Mouse (Mus musculus): ENCODE data around the gene Lhb.

Gene Lhb

DNA sequence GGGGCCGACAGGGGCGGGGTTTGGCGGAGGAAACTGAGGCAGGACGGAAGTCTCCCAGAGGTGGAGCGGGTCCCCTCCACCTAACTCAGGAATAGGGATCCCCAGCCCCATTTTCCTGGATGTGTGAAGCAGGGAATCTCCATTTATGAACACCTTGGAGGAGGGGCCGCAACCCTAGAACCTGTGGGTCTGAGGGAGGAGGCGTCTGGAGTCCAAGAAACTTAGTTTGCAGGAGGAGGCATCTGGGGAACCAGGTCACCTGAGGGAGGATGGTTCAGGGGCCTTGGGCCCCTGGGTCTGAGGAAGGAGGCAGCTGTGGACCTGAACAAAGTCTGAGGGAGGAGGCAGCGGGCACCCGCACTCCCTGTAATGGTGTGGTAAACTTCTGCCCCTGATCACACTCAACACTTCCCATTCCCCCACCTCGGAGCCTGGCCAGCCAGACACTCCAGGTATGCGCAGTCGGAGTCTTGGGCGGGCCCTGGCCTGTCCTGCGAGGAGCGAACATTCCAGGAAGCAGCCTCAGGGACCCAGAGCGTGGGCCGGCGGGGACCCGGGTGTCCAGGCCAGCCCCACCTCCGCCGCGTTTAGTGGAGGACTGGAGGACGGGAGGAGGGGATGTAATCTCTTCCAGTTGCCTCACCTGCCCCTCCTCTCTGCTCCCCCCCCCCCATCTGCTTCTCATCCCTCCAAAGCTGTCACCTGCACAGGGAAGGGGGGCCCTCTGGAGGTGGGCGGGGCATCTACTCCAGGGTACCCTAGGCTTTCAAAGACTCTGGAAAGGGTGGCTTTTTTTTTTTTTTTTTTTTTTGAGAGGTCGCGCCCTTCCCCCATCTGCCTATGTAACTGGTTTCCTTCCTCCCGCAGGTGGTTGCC, 6.5 kb upstream of the Lhb start:
- DNase-seq: no peak

DNA sequence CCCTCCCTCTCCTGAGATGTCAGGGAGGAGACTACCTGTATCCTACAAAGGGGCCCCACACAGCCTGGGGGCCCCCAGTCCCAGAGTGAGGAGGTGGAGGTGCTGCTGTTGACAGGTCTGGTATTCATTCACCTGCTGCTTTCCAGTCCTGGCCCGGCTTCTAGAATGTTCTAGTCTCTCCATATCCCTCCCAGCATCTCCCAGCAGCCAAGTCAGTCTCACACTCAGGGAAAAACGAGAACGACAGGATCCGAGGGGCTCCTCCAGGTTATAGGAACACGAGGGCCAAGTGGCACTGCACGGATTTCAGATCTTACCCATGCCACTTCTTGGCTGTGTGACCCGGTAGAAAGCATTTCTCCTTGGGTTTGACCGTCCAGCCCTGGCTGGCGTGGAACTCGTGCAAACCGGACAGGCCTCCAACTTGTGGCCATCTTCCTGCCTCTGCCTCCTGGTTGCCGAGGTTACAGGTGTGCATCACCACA, 5.8 kb upstream of the Lhb start:
- DNase-seq: no peak

DNA sequence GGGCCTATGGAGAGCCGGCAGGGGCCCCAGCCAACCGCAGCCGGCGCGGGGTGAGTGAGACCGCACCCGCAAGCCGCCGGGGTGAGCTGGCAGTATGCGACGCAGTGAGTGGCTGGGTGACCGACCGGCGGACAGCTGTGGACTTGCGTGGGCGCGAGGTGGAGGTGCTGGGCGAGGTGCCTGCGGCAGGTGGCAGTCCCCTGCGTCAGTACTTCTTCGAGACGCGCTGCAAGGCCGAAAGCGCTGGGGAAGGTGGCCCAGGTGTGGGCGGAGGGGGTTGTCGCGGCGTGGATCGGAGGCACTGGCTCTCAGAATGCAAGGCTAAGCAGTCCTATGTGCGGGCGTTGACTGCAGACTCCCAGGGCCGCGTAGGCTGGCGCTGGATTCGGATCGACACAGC, 5.0 kb upstream of the Lhb start:
- DNase-seq: no peak

DNA sequence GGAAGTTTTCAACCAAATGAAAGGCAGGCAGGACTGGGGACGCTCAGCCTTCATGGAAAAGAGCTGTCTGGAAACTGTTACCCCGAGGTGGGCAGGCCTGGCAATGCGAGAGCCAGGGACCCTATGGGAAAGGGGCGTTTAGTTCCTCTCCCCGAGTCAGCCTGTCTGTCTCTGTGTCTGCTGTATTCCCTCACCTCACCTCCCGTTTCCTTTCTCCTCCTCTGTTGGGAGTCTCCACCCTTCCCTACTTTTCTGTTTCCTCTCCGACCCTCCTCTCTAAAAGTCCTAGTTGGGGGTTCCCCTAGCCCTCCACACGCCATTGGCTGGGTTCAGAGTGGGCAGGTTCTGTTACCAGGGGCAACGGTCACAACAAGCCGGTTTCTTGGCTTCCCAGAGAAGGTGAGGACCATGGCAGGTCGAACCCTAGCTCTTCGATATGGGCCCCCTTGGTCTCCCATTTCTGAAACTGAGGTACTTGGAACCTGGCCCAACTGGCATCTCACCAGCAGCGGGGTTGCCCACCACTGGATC, 2.6 kb upstream of the Lhb start:
- DNase-seq: no peak

DNA sequence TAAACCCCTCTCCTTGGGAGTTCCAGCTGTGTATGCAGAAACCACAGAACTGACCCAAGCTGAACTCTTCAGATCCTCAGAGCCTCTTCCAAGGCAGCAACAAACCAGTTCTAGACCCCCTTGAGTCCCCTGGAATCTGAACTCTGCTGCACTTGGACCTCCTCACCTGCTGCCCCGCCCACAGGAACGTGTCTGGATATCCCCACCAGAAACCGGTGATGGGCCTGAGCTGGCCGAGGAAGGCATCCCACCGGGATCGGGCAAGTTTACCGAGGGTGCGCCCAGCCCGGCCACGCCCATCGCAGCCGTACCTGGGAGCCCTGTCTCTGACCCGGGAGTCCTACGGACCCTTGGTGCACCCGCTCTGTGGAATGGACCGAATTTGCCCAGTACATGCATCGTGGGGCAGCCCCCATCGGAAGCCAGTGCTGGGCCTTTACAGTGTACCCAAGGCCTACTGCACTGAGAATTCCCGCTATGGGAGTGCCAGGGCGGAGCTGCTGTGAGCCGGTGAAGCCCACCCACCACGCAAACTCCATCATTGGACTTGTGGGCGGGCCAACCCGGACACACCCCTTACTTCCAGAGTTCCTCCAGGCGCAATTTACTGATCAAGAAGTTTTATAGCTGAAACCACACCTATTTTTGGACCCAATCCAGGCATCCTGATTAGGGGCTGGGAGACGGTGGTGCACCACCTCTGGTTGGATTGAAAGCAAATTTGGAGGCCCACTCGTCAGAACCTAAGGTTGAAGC, 583 bp upstream of the Lhb start:
- DNase-seq: no peak

DNA sequence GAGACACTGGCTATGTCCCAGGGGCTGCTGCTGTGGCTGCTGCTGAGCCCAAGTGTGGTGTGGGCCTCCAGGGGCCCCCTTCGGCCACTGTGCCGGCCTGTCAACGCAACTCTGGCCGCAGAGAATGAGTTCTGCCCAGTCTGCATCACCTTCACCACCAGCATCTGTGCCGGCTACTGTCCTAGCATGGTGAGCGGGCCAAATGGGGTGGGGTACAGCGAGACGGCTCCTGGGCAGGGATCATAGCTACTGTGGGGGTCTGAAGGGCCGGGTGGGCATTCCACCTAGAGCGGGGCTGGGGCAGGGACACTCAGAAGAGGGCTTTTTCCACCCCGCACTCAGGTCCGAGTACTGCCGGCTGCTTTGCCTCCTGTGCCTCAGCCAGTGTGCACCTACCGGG, 574 bp downstream of the Lhb start:
- no peak for DNase-seq

DNA sequence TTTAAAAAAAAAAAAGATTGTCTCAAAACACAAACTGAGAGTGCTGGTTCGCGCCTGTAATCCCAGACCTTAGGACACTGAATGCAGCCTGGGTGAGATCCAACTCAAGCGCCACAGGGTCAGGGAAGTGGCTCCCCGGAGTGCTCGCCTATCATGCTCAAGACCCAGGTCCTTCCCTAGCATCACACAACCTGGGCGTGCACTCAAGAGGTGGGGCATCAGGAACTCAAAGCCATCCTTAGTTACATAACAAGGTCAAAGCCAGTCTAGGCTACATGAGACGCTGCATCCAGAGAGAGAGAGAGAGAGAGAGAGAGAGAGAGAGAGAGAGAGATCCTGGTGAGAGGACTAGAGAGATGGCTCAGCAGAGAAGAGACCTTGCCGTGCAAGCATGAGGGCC, 5.9 kb downstream of the Lhb start:
- DNase-seq: no peak

DNA sequence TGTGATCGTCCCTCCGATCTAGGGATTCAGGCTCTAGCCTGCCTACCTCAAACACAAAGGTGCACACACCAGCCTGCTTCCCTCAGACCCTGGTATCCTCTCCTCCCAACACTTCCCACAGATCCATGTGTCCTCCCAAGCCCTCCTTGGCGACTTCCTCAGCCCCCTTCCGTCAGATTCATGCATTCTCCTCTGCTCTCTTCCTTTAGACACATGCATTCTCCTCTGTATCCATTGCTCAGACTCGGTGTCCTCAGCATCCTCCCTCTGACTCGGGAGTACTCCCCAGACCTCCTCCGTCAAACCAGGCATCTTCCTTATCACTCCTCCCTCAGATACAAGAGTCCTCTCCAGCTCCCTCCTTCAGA, 13.2 kb downstream of the Lhb start:
- no peak for DNase-seq

DNA sequence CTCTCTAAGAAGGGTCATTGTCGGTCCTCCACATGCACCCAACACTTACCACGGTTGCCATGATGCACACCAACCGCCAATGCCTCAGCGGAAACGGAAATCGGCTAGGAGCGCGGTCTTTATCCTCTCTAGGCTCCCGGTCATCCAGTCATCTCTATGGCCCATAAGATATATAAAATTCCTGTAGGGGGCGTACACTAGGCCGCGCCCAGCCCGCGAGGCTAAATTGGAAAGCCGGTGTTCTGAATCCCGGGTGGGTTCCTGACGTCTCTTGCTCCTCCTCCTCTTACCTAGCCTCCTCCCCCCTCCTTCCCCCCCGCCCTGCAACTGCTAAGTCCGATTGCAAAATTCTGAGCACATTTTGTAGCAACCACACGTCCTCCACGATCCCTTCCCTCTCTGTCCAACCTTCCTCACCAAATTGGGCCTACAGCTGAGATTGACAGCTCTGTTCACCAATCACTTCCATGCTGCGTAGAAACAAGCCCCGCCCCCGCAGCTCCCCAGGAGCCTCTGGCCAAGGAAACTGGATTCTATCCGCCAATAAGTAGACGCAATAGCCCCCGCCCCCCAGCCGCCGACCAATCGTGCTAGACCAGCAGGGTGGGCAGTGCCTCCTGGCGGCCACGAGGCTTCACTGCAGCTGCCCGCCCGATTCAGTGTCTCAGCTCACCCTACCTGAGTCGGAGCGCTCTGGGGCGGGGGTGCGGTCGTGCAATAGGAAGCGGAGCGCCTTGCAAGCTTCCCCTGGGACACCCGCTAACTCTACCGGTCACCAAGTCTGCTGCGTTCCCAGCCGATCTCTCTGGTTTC, 13.8 kb downstream of the Lhb start, which contains the start of gene Gys1:
TSS of gene Gys1 (plus strand) at position 642 of the 813 bp plus-strand sequence.
- peak; percentile 100 for DNase-seq

DNA sequence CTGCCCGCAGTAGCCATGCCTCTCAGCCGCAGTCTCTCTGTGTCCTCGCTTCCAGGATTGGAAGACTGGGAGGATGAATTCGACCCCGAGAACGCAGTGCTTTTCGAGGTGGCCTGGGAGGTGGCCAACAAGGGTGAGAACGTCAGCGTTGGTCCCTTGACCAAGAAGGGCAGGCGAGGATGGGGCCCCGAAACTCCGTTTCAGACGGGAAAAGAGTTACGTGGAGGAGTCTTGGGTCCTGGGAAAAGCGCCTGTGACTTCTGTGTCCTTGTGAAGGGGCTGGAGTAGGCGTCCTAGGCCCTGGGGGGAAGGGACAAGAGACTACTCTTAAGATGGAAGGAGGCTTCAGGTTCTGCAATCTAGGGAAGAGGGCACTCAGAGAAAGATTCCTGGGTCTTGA, 14.4 kb downstream of the Lhb start:
- DNase-seq: no peak

DNA sequence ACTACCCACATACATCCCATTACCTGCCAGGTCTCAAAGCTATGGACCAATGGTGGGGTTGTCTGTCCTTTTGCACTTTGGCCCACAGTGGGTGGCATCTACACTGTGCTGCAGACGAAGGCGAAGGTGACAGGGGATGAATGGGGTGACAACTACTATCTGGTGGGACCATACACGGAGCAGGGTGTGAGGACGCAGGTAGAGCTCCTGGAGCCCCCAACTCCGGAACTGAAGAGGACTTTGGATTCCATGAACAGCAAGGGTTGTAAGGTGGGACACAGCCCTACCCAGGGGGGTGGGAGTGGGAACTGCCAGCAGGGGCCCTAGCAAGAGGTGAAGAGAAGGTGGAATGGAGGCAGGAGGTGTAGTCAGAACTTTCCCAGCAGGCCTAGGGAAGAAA, 15.8 kb downstream of the Lhb start:
- DNase-seq: no peak

DNA sequence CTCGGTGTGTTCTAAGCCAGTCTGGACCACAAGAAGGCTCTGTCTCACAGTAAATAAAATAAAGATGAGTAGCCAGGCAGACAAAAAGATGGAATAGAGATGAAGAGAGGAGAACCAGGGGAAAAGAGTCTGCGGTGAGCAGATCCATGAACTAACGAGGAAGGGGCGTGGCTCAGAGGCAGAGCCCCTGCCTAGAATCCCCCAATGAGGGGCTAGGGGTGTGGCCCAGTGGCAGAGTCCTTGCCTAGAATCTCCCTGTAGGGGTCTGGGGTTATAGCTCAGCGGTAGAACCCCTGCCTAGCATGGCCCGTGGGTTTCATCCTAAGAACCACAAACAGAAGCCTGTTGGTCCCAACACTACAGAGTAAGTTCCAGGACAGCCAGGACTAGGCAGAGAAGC, 16.4 kb downstream of the Lhb start:
- DNase-seq: no peak

DNA sequence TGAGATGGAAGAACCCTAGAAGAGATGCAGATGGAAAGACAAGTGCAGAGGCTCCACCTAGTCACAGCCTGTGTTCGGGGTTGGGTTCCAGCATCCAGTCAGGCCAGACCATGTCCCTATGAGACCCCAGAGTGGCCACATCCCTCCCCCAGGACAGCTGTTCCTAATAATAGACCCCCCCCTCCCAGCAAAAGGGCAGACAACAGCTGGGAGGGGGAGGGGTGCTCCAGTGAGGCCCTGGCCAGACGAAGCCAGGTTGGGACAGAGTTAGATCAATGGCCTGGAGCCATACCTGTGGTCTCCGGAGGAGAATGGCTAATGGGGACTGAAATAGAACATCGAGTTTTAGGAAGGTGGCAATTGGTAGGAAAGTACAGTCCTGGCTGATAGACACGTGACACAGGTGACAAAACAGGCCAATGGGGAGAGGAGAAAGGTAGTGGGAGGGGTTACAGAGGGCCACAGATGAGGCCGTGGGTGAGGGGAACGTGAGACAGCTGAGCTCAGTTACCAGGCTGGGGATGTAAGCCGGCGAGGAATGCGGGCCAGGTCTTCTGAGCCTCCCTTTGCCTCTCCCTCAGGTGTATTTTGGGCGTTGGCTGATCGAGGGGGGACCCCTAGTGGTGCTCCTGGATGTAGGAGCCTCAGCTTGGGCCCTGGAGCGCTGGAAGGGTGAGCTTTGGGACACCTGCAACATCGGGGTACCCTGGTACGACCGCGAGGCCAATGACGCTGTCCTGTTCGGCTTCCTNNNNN, 17.1 kb downstream of the Lhb start, which contains the start of gene Ruvbl2:
TSS of gene Ruvbl2 (minus strand) at position 576 of the 756 bp plus-strand sequence.
- DNase-seq: peak; percentile 22 to 42

DNA sequence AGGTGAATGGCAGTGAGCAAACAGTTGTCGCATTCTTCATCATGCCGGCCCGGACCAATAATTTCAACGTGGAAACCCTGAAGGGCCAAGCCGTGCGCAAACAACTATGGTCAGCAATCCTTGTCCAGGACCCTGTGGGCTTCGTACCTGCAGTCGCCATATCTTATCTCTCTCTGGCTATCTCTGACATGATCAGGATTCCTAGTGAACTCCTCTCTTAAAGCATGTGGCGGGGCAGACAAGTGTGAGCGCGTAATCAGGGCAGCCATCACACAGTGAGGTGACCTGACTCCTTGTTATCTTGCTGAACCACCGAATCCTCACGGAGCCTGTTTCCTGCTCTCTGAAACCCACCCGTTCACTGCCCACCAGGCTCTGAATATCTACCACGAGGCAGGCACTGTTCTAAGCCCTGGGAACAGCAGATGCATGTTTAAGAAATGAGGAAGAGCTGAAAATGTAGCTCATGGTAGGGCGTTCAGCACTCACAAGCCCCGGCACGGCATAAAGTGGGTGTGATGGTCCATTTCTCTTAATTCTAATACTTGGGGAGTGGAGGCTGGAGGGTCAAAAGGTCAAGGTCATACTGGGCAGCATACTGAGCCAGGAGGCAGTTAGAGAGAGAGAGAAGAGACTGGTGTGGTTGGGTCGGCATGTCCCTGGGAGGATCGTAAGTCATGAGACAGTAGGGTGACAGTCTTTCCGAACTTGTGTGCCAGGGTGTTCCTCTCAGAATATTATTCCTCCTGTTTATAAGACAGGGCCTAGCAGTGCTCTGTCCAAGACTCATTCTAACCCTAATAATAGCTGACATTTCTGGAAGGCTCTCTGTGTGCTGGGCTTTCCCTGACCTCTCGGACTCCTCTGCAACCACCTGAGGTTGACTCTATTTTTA, 23.2 kb downstream of the Lhb start:
- no peak for DNase-seq

DNA sequence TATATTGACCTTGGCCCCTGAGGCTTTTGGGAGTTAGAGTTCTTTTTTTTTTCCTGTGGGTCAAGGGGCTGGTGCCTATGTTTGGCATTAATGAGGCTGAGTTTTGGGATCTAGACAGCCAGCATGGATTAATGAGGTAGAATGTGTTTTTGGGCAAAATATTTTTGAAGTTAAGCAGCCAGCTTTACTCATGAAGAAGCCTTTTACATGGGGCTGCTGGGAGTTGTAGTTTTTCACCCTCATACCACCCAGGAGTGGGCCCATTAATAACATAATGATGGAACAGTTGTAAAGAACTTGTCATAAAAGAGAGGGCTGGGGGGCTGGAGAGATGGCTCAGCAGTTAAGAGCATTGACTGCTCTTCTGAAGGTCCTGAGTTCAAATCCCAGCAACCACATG, 26.0 kb downstream of the Lhb start:
- no peak for DNase-seq

DNA sequence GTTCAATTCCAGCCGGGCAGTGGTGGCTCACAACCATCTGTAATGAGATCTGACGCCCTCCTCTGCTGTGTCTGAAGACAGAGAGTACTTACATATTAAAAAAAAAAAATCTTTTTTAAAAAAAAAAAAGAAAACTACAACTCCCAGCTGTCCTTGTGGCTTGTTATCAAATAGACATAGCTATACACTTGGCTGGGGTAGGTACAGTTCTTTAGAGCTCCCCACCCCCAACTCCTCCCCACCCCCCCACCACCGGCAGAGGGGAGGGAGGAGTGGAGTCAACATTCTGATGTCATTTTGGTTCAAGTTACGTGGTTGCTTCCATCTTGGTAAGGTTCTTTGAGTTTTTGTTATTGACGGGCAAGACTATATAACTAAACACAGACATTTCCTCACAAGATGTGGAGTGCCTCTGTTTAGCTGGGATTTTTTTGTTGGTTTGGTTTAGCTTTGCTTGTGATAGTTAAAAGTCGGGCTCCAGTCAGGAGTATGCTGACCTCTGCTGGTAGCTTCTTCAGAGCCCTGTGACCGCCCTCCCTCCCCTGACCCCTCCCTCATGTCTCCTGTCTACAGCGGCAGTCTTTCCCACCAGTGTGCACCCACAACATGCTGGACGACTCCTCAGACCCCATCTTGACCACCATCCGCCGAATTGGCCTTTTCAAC, 26.8 kb downstream of the Lhb start:
- peak in 1 of 2 experiments; percentile 17 for DNase-seq

DNA sequence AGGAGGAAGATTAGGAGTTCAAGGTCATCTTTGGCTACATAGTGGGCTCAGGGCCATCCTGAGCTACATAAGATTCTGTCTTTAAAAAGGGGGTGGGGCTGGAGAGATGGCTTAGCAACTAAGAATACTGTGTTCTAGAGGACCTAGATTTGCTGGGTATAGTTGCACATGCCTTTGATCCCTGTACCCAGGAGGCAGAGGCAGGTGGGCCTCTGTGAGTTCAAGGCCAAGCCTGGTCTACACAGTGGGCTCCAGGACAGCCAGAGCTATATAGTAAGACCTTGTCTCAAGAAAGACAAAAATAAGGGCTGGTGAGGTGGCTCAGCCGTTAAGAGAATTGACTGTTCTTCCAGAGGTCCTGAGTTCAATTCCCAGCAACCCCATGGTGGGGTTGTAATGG, 29.4 kb downstream of the Lhb start:
- DNase-seq: no peak

DNA sequence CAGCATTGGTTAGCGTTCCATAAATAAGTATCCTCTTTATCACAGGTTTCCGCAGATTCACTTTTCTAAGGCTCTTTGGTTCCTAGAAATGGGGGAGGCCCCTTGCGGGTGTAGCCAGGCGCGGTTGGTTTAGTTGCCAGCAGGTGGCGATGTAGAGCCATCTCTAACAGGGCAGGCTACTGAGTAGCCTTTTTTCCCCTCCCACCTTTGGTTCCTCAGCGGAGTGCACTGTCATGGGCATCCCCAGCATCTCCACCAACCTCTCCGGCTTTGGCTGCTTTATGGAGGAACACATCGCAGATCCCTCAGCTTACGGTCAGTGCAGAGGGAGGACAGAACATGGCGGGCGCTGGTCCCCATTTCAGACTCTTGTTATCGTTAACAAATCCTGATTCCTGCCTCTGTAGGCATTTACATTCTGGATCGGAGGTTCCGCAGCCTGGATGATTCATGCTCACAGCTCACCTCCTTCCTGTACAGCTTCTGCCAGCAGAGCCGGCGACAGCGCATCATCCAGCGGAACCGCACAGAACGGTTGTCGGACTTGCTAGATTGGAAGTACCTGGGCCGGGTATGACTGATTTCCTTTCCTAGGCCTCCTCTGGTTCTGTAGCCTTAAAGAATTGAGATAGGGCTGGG, 30.8 kb downstream of the Lhb start:
- peak; percentile 77 to 81 for DNase-seq

DNA sequence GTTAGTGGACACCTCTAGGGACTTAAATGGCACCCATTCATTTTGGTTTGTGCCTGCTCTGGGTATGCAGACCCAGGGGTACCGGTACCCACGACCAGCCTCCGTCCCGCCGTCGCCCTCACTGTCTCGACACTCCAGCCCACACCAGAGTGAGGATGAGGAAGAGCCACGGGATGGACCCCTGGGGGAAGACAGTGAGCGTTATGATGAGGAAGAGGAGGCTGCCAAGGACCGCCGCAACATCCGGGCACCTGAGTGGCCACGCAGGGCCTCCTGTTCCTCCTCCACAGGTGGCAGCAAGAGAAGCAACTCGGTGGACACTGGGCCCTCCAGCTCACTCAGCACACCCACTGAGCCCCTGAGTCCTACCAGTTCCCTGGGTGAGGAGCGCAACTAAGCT, 34.4 kb downstream of the Lhb start:
- DNase-seq: no peak

Data from thymus, postnatal 36 days (tissue).